Mouse (Mus musculus) macrophage (primary cell): ENCODE results near the gene Kmt2d. TPM values are rescaled to one million over a fixed set of nuclear protein-coding genes. Genes with fewer than 3 reads are reported as not detected.
"Not testable (repeated sequence)": the region's sequence is repeated elsewhere in the genome, so short reads cannot be mapped to it uniquely, and the experiment has no call there.

Experiments
- H3K27ac ChIP-seq: fragments of 350-480 bp; formaldehyde crosslinking; 2 replicates; pipeline ENCODE4 v1.9.0; 2021
- H3K36me3 ChIP-seq: fragments of 350-480 bp; formaldehyde crosslinking; 2 replicates; pipeline ENCODE4 v1.9.0; 2021; ENCODE audit errors: inconsistent target
- H3K4me3 ChIP-seq: fragments of 350-480 bp; formaldehyde crosslinking; 2 replicates; pipeline ENCODE4 v1.9.0; 2021; ENCODE audit errors: inconsistent target
- H3K79me2 ChIP-seq: fragments of 350-480 bp; formaldehyde crosslinking; 2 replicates; pipeline ENCODE4 v1.9.0; 2021; ENCODE audit errors: inconsistent target
- WGBS: methylation state at CpG from one replicate; pipeline ENCODE4 v1.1.7; 2026; ENCODE audit warnings: inconsistent platforms; ENCODE audit not compliant: missing documents; 5-methylcytosine and 5-hydroxymethylcytosine counted together
- polyA plus RNA-seq: library from polyadenylated mRNA; stranded (reverse); fragments of 250-400 nt; gene quantifications from 3 replicates; pipeline ENCODE4 v1.2.4, GENCODE M21; 2018; ENCODE audit warnings: inconsistent platforms

The Kmt2d gene
- polyA plus RNA-seq, 1 experiment from 2014 or later, result 22.5 TPM

DNA sequence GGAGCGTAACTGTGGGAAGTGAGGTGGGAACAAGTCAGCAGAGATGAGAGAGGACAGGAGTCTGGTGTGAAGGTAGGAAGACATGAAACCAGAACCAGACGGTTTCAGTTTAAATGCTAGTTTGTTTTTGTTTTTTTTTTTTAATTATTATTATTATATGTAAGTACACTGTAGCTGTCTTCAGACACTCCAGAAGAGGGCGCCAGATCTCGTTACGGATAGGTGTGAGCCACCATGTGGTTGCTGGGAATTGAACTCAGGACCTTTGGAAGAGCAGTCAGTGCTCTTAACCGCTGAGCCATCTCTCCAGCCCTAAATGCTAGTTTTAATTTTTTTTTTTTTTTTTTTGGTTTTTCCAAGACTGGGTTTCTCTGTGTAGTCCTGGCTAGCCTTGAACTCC is 60.8 kb downstream of the Kmt2d start:
- not testable (repeated sequence) for H3K27ac ChIP-seq, H3K4me3 ChIP-seq, H3K79me2 ChIP-seq
- WGBS, result 85% methylated on average over 6 of the region's 6 CpGs
- peaks cover 24% of the 10 kb centered on the region; the same call in 1 of the 2 replicates for H3K36me3 ChIP-seq

DNA sequence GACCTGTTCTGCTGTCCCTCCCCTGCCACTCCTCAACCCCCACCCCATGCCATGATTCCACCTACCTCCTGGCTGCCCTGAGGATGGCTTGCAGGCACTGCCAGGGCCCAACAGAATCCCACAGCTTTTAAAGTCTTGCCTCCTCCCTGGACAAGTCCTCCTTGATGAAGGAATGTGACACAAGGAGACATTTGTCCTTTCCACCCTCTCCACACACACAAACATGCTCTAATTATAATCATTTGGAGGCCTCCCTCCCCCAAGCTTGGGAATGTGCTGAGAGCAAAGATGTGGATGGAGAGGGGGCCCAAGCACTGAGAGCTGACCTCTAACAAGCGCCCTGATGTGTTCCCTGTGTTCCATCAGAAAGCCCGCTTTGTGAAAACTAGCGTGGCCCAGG is 61.6 kb downstream of the Kmt2d start, which contains the start of gene Ddn:
Gene Ddn, minus strand, starts transcription at position 101 of the 400 bp plus-strand sequence.
- H3K36me3 ChIP-seq, result peaks cover 21% of the 10 kb centered on the region; the same call in 1 of the 2 replicates
- no peak within 1 kb of the TSS for H3K27ac ChIP-seq
- H3K4me3 ChIP-seq, result no peak within 1 kb of the TSS
- H3K79me2 ChIP-seq, result no peaks in the 10 kb centered on the region
- 94% methylated on average over 3 of the region's 3 CpGs for WGBS

DNA sequence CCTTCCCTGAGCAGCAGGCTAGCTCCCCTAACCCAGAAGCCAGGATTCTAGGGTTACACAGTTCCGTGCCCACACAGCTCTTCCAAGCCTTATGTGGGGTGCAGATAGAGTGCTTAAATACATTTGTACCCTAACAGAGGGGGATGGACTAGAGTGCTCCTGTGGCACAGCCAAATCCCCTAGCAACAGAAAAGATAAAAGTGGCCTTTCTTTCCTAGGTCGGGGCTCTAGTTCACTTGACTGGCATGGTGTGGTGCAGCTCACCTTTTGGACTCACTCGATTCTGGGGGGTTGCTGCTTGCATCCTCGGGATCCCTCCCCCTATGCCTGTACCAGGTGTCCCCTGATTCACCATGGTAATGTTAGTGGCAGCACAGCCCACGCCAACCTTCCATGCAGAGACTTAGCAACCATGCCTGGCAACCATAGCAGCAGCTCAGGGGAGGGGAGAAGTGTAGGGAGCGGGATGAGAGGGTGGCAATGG is 62.3 kb downstream of the Kmt2d start:
- Histone ChIP-seq H3K4me3 (no peak overlapping the region), H3K79me2 (no peaks in the 10 kb centered on the region), H3K36me3 (peaks cover 14% of the 10 kb centered on the region; the same call in 1 of the 2 replicates), H3K27ac (no peak overlapping the region)
- 31% methylated on average over 6 of the region's 6 CpGs for WGBS

DNA sequence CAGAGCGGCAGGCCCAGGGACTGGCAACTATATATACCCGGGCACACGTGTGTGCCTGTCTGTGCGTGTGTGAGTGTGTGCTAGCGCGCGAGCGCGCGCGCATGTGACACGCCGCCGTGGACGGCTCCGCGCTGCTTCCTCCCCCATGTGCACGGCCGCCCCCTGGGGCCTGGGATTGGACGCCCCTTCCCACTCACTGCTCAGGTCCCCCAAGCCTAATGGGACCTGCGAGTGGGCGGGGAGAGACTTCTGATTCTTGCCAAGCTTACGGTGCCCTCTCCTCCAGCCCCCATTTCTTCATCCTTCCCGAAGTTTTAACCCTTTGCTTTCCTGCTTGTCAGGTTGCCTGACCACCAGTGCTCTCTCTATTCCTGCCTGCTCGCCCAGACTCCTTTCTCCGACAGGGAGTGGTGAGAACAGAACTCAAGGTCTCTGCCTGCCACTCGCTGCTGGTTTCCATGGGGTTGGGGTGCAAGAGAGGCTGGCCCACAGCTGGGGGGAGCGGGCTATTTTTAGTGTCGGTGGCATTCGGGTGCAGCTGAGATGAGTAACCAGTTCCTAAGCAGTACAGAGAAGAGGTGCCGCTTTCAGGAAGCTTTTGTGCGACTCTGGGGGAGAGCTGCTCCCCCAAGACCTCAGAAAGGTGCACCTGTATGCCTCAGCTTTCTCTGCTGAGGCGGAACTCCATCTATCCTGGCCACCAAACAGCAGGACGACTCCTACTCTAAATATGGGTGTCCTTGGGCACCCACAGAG is 62.9 kb downstream of the Kmt2d start:
- WGBS, result 3% methylated on average over 33 of the region's 34 CpGs
- H3K36me3 ChIP-seq, result peaks cover 8% of the 10 kb centered on the region; the same call in 1 of the 2 replicates
- H3K4me3 ChIP-seq, result no peak overlapping the region
- no peaks in the 10 kb centered on the region for H3K79me2 ChIP-seq
- H3K27ac ChIP-seq, result no peak overlapping the region

DNA sequence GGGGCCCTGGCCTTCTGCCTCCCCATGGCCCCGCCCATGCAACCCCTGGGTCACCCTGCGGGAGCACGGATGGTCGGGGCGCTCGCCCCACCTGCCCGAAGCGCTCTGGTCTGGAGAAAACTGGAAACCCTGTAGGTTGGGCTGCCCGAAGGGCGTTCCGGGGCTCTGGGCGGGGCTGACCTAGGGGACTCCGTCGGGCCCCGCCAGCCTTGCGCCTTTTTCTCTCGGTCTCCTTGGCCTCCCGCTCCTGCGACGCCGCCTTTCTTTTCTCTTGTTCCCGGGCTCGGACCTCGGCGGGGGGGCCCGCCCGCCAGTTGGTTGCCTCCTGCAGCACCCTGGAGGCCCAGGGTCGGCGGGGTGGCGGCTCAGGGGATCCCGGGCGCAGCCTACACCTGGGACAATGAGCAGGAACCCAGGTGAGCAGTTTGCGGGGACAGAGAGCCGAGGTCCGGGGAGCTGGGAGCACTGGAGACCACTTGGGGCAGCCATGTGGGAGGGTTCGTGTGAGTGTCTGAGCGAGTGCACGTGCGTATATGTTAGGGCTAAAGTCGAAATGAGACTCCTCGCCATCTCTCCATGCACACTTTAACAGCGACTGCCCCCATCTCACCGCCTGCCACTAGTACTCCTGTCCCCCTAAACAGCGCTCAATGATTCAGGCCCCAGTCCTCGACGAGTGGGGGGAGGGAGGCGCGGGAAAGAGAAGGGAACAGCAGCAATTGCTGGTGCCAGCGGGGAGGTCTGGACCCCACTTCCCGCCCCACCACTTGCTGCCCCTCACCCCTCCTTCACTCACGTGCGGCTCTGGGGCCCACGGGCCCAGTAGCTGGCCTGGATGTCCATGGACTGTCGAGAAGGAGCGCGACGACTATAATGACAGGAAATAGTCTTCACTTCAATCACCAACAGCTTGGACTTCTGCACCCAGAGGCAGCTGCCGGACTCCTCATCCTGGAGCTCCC is 63.9 kb downstream of the Kmt2d start:
- Histone ChIP-seq H3K4me3 (no peak overlapping the region), H3K36me3 (0 out of 2 replicates have a peak, but pooled peaks cover 5% of the 10 kb centered on the region), H3K79me2 (no peaks in the 10 kb centered on the region), H3K27ac (no peak overlapping the region)
- 5% methylated on average over 56 of the region's 58 CpGs for WGBS

DNA sequence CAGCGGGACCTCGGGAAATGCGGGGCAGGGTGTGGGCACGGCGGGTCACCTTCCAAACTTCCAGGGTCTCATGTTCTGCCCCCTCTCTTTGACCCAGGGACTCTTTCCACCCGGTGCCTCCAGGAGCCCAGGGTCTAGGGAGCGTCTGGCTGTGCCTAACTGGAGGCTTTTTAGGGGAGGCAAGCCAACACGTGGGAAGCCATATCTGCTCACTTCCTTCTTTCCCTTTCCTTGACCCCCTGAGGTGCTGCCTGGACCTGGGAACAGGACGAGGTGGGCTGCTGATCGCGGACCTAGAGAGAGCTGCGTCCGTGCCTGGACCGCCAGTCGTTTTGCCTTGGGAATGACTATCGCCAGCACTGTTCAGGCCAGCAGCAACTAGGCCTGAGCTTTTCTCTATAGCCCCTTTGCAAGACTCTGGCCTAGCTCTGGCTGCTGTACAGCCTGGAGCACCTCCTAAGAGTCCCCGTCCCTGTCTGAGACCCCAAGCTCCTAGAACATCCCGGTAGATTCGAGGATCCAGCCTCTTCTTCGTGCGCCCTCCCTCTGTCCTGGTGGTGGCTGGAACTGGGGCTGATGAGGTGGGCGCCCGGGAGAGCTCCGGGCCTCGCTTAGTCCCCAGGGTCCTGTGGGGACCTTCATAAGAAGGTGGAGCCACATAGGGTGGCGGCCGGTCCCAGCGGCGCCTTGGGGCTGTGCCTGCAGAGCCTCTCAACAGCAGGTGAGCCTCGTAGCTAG is 64.8 kb downstream of the Kmt2d start:
- Histone ChIP-seq H3K4me3 (no peak overlapping the region), H3K79me2 (no peaks in the 10 kb centered on the region), H3K36me3 (0 out of 2 replicates have a peak, but pooled peaks cover 4% of the 10 kb centered on the region), H3K27ac (no peak overlapping the region)
- WGBS, result 35% methylated on average over 30 of the region's 30 CpGs

DNA sequence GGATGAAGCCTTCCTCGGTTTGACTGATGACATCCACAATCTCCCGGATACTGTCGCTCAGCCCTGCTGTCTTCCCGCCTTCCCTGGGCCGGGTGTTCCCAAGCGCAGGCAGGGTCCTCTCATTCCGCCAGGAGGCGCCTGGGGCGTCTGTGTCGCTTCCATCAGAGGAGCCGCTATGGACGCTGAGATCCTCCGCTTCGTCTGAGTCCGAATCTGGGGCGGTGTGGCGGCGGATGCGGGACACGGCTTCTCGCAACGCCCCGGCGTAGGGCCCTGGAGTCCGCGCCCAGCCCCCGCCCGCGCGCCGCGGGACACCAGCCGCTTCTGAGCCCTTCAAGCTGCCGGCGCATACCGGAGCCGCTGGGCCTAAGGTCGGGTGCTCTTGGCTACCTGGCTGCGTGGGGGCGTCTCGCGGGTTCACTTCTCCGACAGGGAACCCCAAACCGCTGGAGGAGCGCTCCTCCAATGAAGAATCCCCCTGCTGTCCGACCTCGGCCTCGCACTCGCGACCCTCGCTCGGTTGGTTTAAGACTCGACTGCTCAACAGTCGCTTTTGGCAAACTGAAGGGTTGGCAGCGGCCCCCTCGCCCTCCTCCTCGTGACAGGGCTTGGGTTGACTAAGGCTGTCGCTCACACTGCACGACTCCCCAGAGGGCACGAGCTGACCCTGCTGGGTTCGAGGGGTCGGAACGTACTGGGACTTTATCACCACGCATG is 65.5 kb downstream of the Kmt2d start:
- Histone ChIP-seq H3K36me3 (no peaks in the 10 kb centered on the region), H3K79me2 (no peaks in the 10 kb centered on the region), H3K27ac (no peak overlapping the region), H3K4me3 (no peak overlapping the region)
- 3% methylated on average over 64 of the region's 64 CpGs for WGBS

DNA sequence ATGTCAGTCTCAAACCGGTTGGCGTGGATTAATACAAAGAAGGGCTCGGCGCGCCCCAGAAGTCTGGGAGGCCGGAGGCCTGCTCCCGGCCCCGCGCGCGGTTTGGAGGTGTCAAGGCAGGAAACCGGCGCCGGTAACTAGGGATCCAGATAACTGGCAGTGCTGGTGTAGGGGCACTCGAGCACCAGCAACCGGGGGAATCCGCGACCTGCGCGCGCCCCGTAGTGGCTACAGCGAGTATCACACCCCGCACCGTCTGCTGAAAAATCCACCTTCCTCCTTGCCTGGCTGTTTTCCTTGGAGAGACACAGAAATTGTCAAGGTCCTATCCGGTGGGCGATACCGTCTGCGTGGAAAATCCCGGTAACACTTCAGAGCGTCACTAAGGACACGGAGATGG is 67.0 kb downstream of the Kmt2d start:
- H3K79me2 ChIP-seq, result no peaks in the 10 kb centered on the region
- no peak overlapping the region for H3K4me3 ChIP-seq
- 3% methylated on average over 32 of the region's 32 CpGs for WGBS
- no peak overlapping the region for H3K27ac ChIP-seq
- no peaks in the 10 kb centered on the region for H3K36me3 ChIP-seq

DNA sequence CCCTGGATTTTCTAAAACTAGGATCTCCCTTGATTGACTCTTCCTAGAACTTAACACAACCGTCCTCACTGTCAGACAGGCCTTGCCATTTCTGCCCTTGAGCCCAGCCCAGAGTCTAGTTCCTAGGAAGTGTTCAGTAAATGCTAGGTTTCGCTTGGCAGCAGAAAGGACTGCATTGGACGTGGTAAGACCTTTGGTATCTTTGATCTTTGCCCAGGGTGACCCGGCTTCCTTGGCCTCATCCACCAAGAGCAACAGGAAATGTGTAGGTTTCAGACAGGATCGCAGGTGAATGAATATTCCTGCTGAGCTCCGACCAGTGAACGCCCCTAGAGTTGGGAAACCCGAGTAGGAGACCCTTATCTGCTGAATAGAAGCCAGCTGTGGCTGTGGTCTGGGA is 68.1 kb downstream of the Kmt2d start:
- Histone ChIP-seq H3K27ac (no peak overlapping the region), H3K4me3 (no peak overlapping the region), H3K79me2 (no peaks in the 10 kb centered on the region), H3K36me3 (no peaks in the 10 kb centered on the region)
- 22% methylated on average over 8 of the region's 8 CpGs for WGBS

DNA sequence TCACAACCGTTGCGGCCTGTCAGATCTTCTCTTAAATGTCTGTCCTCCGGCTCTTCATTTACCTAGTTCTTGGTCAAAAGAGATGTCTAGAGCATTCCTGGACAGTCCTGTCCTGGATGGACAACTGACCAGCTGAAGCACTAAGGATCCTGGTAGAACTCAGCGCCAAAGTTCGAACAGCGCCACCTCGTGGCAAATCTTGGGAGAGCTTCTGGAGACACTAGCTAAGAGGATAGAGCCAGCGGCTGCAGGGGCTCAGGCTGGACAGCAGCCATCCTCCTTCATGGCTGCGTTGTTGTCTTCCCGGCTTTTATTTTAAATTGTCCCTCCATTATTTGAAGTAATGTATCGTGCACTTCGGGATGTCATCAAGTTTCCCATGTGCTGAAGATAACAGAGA is 71.6 kb downstream of the Kmt2d start:
- H3K27ac ChIP-seq, result no peak overlapping the region
- H3K4me3 ChIP-seq, result no peak overlapping the region
- 8% methylated on average over 12 of the region's 12 CpGs for WGBS
- H3K79me2 ChIP-seq, result no peaks in the 10 kb centered on the region
- no peaks in the 10 kb centered on the region for H3K36me3 ChIP-seq

DNA sequence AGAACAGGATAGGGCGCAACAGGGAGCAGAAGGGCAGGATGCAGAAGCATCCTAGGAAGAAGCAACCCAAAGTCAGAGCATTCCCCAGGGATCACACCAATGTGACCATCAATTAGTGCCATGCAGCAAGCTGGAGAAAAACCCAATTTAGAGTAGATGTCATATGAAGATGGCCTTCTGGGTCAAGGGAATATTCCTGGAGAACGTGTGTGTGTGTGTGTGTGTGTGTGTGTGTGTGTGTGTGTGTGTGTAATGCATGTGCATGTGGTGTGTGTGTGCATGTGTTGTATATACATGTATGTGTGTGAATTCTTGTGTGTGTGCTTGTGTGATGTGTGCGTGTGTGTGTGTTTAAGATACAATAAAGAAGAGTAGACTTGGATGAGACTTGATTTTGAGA is 72.1 kb downstream of the Kmt2d start:
- Histone ChIP-seq H3K36me3 (no peaks in the 10 kb centered on the region), H3K27ac (no peak overlapping the region), H3K4me3 (no peak overlapping the region), H3K79me2 (no peaks in the 10 kb centered on the region)
- WGBS, result 92% methylated on average over 2 of the region's 3 CpGs

DNA sequence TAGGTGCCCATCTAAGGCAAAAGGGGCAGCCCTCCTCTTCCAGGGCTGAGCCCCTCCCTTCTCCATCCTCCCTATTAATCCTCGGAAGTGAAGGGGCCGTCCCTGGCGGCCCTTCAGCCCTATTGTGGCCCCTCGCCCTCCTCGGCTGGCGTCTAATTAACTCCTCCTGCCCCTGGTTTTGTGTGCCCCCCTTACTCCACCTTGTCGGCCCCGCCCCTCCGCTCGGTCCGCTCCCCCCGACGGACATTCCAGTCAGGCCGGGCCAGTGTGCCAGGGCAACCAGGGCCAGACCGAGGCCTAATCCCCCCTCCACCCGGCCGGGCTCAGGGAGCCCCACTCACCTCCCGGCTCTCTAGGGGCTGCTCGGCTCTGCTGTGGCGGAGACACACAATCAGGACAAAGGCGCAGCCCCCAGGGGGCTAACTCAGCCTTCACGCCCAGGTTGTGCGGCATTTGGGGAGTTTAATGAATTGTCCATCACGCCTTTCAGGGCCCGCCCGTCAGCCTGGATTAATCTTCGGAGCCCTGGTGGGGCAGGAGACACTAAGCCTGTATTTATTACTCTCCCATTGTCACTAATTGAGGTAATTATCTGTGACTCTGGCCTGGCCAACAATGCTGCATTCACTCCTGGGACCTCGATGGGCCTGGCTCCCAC is 73.0 kb downstream of the Kmt2d start:
- Histone ChIP-seq H3K4me3 (no peak overlapping the region), H3K79me2 (no peaks in the 10 kb centered on the region), H3K36me3 (no peaks in the 10 kb centered on the region), H3K27ac (no peak overlapping the region)
- WGBS, result 28% methylated on average over 28 of the region's 28 CpGs

DNA sequence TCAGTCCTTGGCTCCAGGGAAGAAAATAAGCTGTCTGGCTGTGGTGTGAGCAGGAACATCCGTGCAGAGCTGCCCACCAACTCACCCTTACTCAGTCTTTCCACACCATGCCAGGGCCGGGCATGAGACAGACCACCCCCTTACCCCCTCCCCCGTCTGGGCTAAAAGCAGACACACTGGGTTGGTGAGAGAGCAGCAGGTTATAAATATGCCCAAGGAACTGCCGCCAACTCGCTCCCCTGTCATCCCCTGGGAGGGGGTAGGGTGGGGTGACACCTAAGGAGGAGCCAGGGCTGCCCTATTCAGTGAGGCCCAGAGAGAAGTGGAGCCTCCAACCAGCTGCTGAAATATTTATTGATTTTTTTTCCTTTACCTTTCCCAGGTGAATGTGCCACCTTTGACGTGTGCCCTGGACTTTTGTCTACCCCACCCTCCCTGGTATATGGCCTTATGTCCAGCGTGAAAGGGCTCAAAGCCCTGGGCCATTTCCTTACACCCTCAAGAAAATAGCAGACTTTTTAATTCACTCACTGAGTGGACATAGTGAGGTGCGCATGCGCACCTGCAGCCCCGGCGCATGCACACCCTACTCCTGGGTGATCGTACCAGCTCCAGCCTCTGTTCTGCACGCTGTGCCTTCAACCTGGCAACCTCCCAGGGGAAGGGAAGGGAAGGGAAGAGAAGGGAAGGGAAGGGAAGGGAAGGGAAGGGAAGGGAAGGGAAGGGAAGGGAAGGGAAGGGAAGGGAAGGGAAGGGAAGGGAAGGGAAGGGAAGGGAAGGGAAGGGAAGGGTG is 74.0 kb downstream of the Kmt2d start:
- H3K36me3 ChIP-seq, result no peaks in the 10 kb centered on the region
- WGBS, result 18% methylated on average over 12 of the region's 13 CpGs
- H3K27ac ChIP-seq, result no peak overlapping the region
- no peaks in the 10 kb centered on the region for H3K79me2 ChIP-seq
- no peak overlapping the region for H3K4me3 ChIP-seq
